Mouse (Mus musculus): ENCODE measurements around the gene Btbd35f3. TPM values are rescaled to one million over a fixed set of nuclear protein-coding genes. Genes with fewer than 3 reads are reported as not detected.
"Not testable (repeated sequence)": the region's sequence is repeated elsewhere in the genome, so short reads cannot be mapped to it uniquely, and the experiment has no call there.

The Btbd35f3 gene
- total RNA-seq (2022) = not detected

- DNase-seq (ENCODE audit: low spot score in 2 of 2) = not testable (repeated sequence)
Measured at GRCm38 (mm10) chrX:4037374-4037773, at the start of gene Btbd35f3. Gene Btbd35f3 (plus strand): TSS chrX:4037674.

Other genes with a start within 250 kb of the Btbd35f3 start
- not detected for gene Btbd35f16, start 80.7 kb upstream of the Btbd35f3 start, total RNA-seq (2022)
- not detected for gene Btbd35f28, start 158.9 kb downstream of the Btbd35f3 start, total RNA-seq (2022)